Mouse (Mus musculus): ENCODE measurements around the gene Klrd1.

GRCm38 (mm10) chr6:129543709-129544606 is 47.6 kb upstream of the Klrd1 start:
- TF ChIP-seq CTCF (conservative IDR thresholded peaks at IDR 0.05; ENCODE audit: low read length) (peak; percentile 96), NANOG (IDR thresholded peaks at IDR 0.05; ENCODE audit: borderline replicate concordance, low read length) (no peak)
